Mouse (Mus musculus): ENCODE measurements around the gene F2rl2. TPM values are rescaled to one million over a fixed set of nuclear protein-coding genes. Genes with fewer than 3 reads are reported as not detected.

Gene F2rl2
- polyA plus RNA-seq, 1 experiment: 1.6 TPM

DNA sequence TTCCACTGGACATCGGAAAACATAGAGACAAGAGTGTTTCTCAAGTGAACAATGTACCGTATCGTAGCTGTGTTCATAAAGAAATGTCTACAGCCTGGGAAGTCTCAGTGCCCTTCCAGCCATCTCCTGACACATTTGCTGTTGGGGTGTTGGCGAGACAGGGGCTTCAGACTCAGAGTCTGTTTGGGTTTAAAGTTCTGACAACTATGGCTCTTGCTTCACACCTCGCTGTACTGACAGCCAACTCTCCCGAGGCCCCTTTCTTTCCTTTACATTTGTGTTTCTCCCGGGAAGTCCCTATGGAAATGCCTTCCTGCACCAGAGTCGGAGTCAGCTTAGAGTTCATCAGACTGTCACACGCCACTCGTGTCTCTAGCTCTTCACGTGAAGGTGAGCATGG lies 50.9 kb downstream of the F2rl2 start:
- peaks cover 5% of the 10 kb centered on the region; the same call in 1 of the 2 replicates for H3K4me1 ChIP-seq (ENCODE audit: control insufficient read depth, insufficient read depth, low read length)
- no peak for DNase-seq
- H3K4me3 ChIP-seq (replicated peaks; ENCODE audit: extremely low read depth, low read depth, low read length): no peak overlapping the region
- TF ChIP-seq POLR2A (IDR thresholded peaks at IDR 0.05; ENCODE audit: borderline replicate concordance, extremely low read depth, low read depth, low read length): no peak
- TF ChIP-seq CTCF (IDR thresholded peaks at IDR 0.05; ENCODE audit: insufficient read depth, low read length): no peak
- WGBS: 73% methylated on average over 11 of the region's 11 CpGs

Other genes starting within 250 kb of the F2rl2 start
- gene S100z, start 218.1 kb upstream of the F2rl2 start, polyA plus RNA-seq (2012; rRNA removed): 0.49 TPM in 1 of 2 replicates, not detected in the other
- gene F2rl1, start 171.6 kb upstream of the F2rl2 start, polyA plus RNA-seq (2012; rRNA removed): 10.7 and 12.4 TPM in 2 replicates
- gene F2r, start 78.4 kb upstream of the F2rl2 start, polyA plus RNA-seq (2012; rRNA removed): 116 TPM in 2 replicates
- gene Iqgap2, start 195.1 kb downstream of the F2rl2 start, polyA plus RNA-seq (2012; rRNA removed): 1.7 and 2.4 TPM in 2 replicates

Data from lung, adult 2 months (tissue).